ENCODE assay signal across 16 mouse cellular contexts in the genomic region with DNA sequence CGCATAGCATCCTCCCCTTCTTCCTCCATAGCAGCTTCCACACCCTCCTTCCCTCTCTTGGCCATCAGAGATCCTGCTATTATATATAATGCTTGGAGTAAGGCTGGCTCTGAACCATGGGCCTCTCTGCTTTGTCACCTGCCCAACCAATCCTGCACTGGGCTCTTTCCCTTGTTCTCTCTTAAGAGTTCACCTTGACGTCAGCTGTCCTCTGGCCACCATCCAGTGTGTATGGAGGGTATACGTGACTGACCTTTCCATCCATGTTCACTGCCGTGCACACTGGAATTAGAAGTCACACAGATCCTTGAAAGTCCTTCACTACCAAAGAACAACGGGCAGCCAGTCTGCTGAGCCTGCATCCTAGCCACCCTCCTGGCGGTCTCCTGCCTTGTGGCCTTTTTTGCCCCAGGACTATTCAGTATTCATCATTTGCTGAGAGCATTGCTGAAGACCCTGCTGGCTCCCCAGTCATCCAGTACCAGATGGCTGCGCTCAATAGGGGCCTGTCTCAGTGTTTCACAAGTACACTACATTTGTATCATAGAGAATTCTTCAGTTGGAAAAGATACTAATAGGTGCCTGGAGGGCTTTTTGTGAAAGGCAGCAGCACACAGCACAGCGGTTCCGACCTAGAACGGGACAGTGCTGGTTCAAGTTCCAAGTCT.
"Had no signal": no experiment of that assay in that cellular context is flagged by ENCODE, and none has a peak within 500 bp of the region (broad histone marks: within the 10 kb centered on the region; RNA-seq: fewer than 3 reads in every experiment).

No protein-coding gene starts in this region.

- H3K9ac ChIP-seq: limb, embryonic 15.5 days; liver, embryonic 12.5 days; lung, embryonic 14.5 days; neural tube, embryonic 13.5 days had no signal

- H3K27me3 ChIP-seq: limb, embryonic 15.5 days; liver, embryonic 12.5 days; neural tube, embryonic 13.5 days had no signal

- ATAC-seq: liver, embryonic 12.5 days; midbrain, embryonic 16.5 days had no signal

- H3K4me1 ChIP-seq: limb, embryonic 15.5 days; liver, embryonic 12.5 days had no signal

- H3K9me3 ChIP-seq: limb, embryonic 15.5 days; liver, embryonic 12.5 days; neural tube, embryonic 13.5 days had no signal

- H3K36me3 ChIP-seq: limb, embryonic 15.5 days; liver, embryonic 12.5 days; neural tube, embryonic 13.5 days had no signal

- DNase-seq: kidney, postnatal 10 days; kidney, postnatal 4 days; lung, embryonic 14.5 days; lung, postnatal 10 days; lung, postnatal 4 days; retina, postnatal 1 day; right cerebral cortex, postnatal 4 days; spleen, adult 18-20 months; thymus, adult 18-20 months; thymus, postnatal 25 days had no signal

- H3K4me2 ChIP-seq: limb, embryonic 15.5 days; liver, embryonic 12.5 days; lung, embryonic 14.5 days; midbrain, embryonic 11.5 days; neural tube, embryonic 13.5 days had no signal

- H3K27ac ChIP-seq: layer of hippocampus, adult 2 months; limb, embryonic 15.5 days; liver, embryonic 12.5 days; neural tube, embryonic 13.5 days had no signal

- H3K4me3 ChIP-seq: layer of hippocampus, adult 2 months; limb, embryonic 15.5 days; liver, embryonic 12.5 days; neural tube, embryonic 13.5 days had no signal
